Mouse (Mus musculus) lung, postnatal 0 days (tissue): ENCODE data around the gene Sh3gl2. TPM values are rescaled to one million over a fixed set of nuclear protein-coding genes. Genes with fewer than 3 reads are reported as not detected.

Source experiments
- ATAC-seq: fragments of 200-750 bp; cut with Nextera tagmentation; 2 replicates; pipeline ENCODE4 v1.8.0; 2017; ENCODE audit warnings: moderate library complexity
- DNase-seq: peaks from one replicate; pipeline ENCODE4 v3.0.0-alpha.2; 2016; ENCODE audit warnings: low spot score
- H3K27ac ChIP-seq: fragments of 300-500 bp; sonication (generic); 2 replicates; pipeline ENCODE4 v1.5.1; 2014; ENCODE audit warnings: antibody characterized with exemption, mild to moderate bottlenecking, low read length, mixed read lengths
- H3K27me3 ChIP-seq: fragments of 300-500 bp; sonication (generic); replicated peaks from 2 replicates; pipeline ENCODE4 v1.6.1; 2014; ENCODE audit warnings: low read length, mixed read lengths; ENCODE audit not compliant: insufficient read depth
- H3K36me3 ChIP-seq: fragments of 300-500 bp; sonication (generic); 2 replicates; pipeline ENCODE4 v1.6.1; 2014; ENCODE audit warnings: low read length, mixed read lengths; ENCODE audit not compliant: insufficient read depth
- H3K4me1 ChIP-seq: fragments of 300-500 bp; sonication (generic); 2 replicates; pipeline ENCODE4 v1.6.1; 2014; ENCODE audit warnings: antibody characterized with exemption, low read depth, low read length, mixed read lengths; ENCODE audit not compliant: insufficient read depth
- H3K4me2 ChIP-seq: fragments of 300-500 bp; sonication (generic); replicated peaks from 2 replicates; pipeline ENCODE4 v1.6.1; 2014; ENCODE audit warnings: low read depth, mild to moderate bottlenecking, low read length, moderate library complexity, mixed read lengths
- H3K4me3 ChIP-seq: fragments of 300-500 bp; sonication (generic); 2 replicates; pipeline ENCODE4 v1.5.1; 2014; ENCODE audit warnings: low read depth, low read length
- H3K9ac ChIP-seq: fragments of 300-500 bp; sonication (generic); replicated peaks from 2 replicates; pipeline ENCODE4 v1.6.1; 2014; ENCODE audit warnings: low read depth, mild to moderate bottlenecking
- H3K9me3 ChIP-seq: fragments of 300-500 bp; sonication (generic); 2 replicates; pipeline ENCODE4 v1.6.1; 2016; ENCODE audit warnings: low read length, mixed read lengths
- CTCF ChIP-seq: IDR thresholded peaks from 2 replicates; pipeline ENCODE4 v1.5.1; 2016; ENCODE audit warnings: antibody characterized with exemption, mild to moderate bottlenecking
- EP300 ChIP-seq: IDR thresholded peaks from 2 replicates; pipeline ENCODE4 v1.6.1; 2016; ENCODE audit warnings: antibody characterized with exemption, mild to moderate bottlenecking, control low read depth
- WGBS: fragments of 180-500 bp; shearing (Covaris S2); extraction: QIAGEN DNeasy Blood & Tissue Kit; methylation state at CpG from one replicate; pipeline ENCODE4 v1.1.7; 2014; 5-methylcytosine and 5-hydroxymethylcytosine counted together
- polyA plus RNA-seq: library from polyadenylated mRNA; unstranded; fragments of >200 nt; fragmentation: Nextera tagmentation; extraction: Ambion mirVana; gene quantifications from 2 replicates; pipeline ENCODE4 v1.2.1, GENCODE M21; 2015

Gene Sh3gl2
- polyA plus RNA-seq, 1 experiment from 2014 or later = 1.2 TPM

DNA sequence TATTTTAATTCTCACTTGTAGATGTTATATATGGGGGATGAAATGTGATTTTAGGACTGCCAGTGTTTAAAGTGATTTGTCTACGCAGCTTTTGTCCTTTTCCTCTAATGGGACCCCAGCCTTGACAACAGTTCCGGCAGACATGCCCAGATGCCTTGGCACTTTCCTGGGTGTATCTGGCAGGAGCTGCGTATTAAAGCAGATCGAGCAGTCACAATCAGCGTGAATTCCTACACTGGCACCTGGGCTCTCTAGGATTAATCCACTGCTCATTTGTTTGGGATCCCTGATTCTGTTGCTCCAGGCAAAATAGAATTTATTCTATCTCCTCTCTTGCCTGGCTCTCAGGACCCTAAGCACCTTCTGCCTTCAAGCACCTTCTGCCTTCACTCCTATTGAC, 171.7 kb downstream of the Sh3gl2 start:
- no peaks in the 10 kb centered on the region for H3K27me3 ChIP-seq
- no peak for TF ChIP-seq CTCF
- TF ChIP-seq EP300 = no peak
- H3K9me3 ChIP-seq = no peaks in the 10 kb centered on the region
- no peak overlapping the region for H3K9ac ChIP-seq
- no peaks in the 10 kb centered on the region for H3K36me3 ChIP-seq
- WGBS = 95% methylated on average over 5 of the region's 5 CpGs
- no peak overlapping the region for H3K4me3 ChIP-seq
- no peak overlapping the region for H3K27ac ChIP-seq
- ATAC-seq = no peak
- H3K4me2 ChIP-seq = no peak overlapping the region
- H3K4me1 ChIP-seq = no peaks in the 10 kb centered on the region
- DNase-seq = no peak

DNA sequence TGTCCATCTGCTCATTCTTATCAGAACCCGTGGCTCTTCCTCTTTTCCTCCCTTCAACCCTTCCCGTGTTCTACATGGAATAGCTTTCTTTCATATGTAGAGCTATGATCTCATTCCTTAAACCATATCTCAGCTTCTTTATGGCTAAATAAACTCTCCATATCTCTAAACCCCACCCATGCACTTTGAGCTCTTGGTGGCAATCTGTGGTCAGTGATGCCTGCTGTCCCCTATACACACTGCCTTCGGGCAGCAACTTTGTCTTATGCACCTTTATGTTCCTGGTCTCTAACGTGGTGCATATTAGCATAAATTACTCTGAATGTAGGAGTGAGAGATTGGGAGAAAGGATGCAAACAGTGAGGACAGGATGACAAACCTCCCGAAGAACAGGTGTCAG, 180.3 kb downstream of the Sh3gl2 start:
- H3K4me2 ChIP-seq = no peak overlapping the region
- ATAC-seq (no peak), DNase-seq (no peak)
- no peak overlapping the region for H3K27ac ChIP-seq
- H3K9ac ChIP-seq = no peak overlapping the region
- H3K36me3 ChIP-seq = no peaks in the 10 kb centered on the region
- TF ChIP-seq CTCF (no peak), EP300 (no peak)
- no peak overlapping the region for H3K4me3 ChIP-seq
- no peaks in the 10 kb centered on the region for H3K9me3 ChIP-seq
- H3K27me3 ChIP-seq = no peaks in the 10 kb centered on the region
- 77% methylated on average over 5 of the region's 5 CpGs for WGBS
- H3K4me1 ChIP-seq = no peaks in the 10 kb centered on the region

DNA sequence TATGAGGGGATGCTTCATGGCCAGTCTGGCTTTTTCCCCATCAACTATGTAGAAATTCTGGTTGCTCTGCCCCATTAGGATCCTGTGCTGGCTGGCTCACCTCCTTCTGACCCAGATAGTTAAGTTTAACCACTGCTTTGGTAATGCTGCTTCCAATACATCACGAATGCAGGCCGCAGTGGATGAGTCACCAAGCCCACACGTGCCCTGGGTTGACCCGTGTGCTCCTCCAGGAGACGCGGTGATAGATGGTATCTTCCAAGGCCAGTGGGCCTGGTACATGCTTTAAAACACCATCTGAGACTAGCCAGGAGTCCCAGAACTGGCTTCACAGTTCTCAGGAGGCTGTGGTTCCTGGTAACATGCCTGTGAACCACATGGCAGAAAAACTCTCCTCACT, 182.8 kb downstream of the Sh3gl2 start:
- Histone ChIP-seq H3K27ac (no peak overlapping the region), H3K4me1 (no peaks in the 10 kb centered on the region), H3K4me3 (no peak overlapping the region), H3K9ac (no peak overlapping the region), H3K4me2 (no peak overlapping the region), H3K36me3 (no peaks in the 10 kb centered on the region), H3K27me3 (no peaks in the 10 kb centered on the region), H3K9me3 (no peaks in the 10 kb centered on the region)
- 90% methylated on average over 6 of the region's 6 CpGs for WGBS
- TF ChIP-seq EP300 (no peak), CTCF (no peak)
- ATAC-seq (no peak), DNase-seq (no peak)

DNA sequence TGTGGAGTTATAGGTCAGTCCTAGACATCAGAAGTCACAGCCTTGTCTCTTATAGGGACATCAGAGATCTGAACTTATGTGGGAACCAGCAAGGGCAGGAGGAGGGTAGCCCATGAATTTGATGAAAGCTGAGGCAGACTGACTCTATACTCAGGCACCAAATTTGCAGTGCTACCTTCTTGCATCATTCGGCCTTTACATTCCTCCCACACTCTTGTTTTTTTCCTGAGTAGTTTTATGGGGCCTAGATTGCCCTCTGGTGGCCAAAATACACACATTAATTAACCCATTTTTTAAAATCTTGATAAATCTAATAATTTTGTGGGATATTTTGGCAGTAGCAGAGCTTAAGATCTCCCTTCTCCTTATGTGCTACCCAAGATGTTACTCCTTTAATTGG, 186.9 kb downstream of the Sh3gl2 start:
- H3K4me1 ChIP-seq = no peaks in the 10 kb centered on the region
- DNase-seq (peak; percentile 84), ATAC-seq (no peak)
- no peaks in the 10 kb centered on the region for H3K36me3 ChIP-seq
- H3K9ac ChIP-seq = no peak overlapping the region
- WGBS = 16% methylated on average over 1 of the region's 1 CpGs
- no peaks in the 10 kb centered on the region for H3K27me3 ChIP-seq
- no peak overlapping the region for H3K27ac ChIP-seq
- TF ChIP-seq EP300 (no peak), CTCF (peak; percentile 64)
- no peak overlapping the region for H3K4me3 ChIP-seq
- H3K9me3 ChIP-seq = no peaks in the 10 kb centered on the region
- H3K4me2 ChIP-seq = no peak overlapping the region

DNA sequence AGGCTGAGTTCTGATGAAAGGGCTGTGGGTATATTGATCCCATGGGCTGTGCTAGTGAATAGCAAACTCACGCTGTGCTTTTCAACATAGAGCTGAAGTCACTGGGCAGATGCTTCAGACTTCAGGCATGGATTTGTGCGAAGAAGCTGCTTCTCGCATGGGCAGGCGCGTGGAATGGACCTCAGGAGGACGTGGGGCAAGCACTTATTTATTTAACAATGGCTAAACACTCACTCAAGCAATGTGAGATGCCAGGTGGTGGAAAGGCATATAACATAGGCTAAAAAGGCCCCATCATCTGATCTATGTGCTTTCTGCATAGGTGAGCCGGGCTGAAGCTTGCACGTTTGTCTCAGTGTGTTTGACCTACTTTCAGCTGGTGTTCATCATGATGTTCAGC, 193.8 kb downstream of the Sh3gl2 start:
- no peak overlapping the region for H3K27ac ChIP-seq
- no peaks in the 10 kb centered on the region for H3K9me3 ChIP-seq
- no peak overlapping the region for H3K4me2 ChIP-seq
- ATAC-seq (no peak), DNase-seq (no peak)
- H3K9ac ChIP-seq = no peak overlapping the region
- no peaks in the 10 kb centered on the region for H3K36me3 ChIP-seq
- WGBS = 82% methylated on average over 8 of the region's 8 CpGs
- H3K4me3 ChIP-seq = no peak overlapping the region
- H3K27me3 ChIP-seq = no peaks in the 10 kb centered on the region
- no peaks in the 10 kb centered on the region for H3K4me1 ChIP-seq
- TF ChIP-seq EP300 (no peak), CTCF (no peak)

DNA sequence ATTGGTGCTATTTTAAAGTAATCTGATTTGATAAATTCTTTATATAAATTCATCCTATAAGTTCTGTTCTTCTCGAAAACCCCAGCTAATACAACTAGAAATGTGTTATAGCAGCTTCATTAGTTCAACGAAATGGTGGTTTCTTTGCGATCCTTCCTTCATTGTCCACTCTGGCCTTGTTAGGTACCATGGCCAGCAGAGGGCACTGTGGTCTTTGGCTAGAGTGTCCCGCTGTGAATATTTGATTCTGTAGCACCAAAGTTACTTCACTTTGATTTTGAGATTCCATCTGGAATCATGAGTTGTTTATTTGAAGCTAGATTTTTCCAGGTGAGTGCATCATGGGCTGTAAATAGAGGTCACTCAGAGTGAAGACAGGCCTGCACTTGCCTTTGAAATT, 197.9 kb downstream of the Sh3gl2 start:
- Histone ChIP-seq H3K36me3 (no peaks in the 10 kb centered on the region), H3K27ac (no peak overlapping the region), H3K4me2 (no peak overlapping the region), H3K27me3 (no peaks in the 10 kb centered on the region), H3K9me3 (no peaks in the 10 kb centered on the region), H3K9ac (no peak overlapping the region), H3K4me3 (no peak overlapping the region), H3K4me1 (no peaks in the 10 kb centered on the region)
- WGBS = 24% methylated on average over 4 of the region's 4 CpGs
- ATAC-seq (0 out of 2 replicates have a peak, but pooled peaks have one; percentile 35), DNase-seq (peak; percentile 85)
- TF ChIP-seq CTCF (peak; percentile 94), EP300 (no peak)
